Mouse (Mus musculus) liver, embryonic 11.5 days (tissue): ENCODE data around the gene Mfsd13b. TPM values are rescaled to one million over a fixed set of nuclear protein-coding genes. Genes with fewer than 3 reads are reported as not detected.
A peak's percentile ranks its signal among the peaks of the same experiment; 100 is the strongest.
"Not testable (repeated sequence)": the region's sequence is repeated elsewhere in the genome, so short reads cannot be mapped to it uniquely, and the experiment has no call there.

Experiments
- ATAC-seq: fragments of 200-750 bp; cut with Nextera tagmentation; replicated peaks from 2 replicates; pipeline ENCODE4 v1.8.0; 2017; ENCODE audit warnings: moderate number of reproducible peaks, mild to moderate bottlenecking, moderate TSS enrichment, moderate library complexity; ENCODE audit not compliant: low FRiP score
- DNase-seq: peaks from one replicate; pipeline ENCODE4 v3.0.0-alpha.2; 2017; ENCODE audit warnings: low spot score
- H3K27ac ChIP-seq: fragments of 300-500 bp; sonication (generic); 2 replicates; pipeline ENCODE4 v1.5.1; 2014; ENCODE audit warnings: mild to moderate bottlenecking, low read depth, low read length, control low read depth
- H3K27me3 ChIP-seq: fragments of 300-500 bp; sonication (generic); replicated peaks from 2 replicates; pipeline ENCODE4 v1.6.1; 2014; ENCODE audit warnings: low read length, mixed read lengths; ENCODE audit not compliant: control insufficient read depth, insufficient read depth
- H3K36me3 ChIP-seq: fragments of 300-500 bp; sonication (generic); 2 replicates; pipeline ENCODE4 v1.6.1; 2014; ENCODE audit warnings: mild to moderate bottlenecking, low read length, moderate library complexity, mixed read lengths; ENCODE audit not compliant: control insufficient read depth, insufficient read depth
- H3K4me1 ChIP-seq: fragments of 300-500 bp; sonication (generic); replicated peaks from 2 replicates; pipeline ENCODE4 v1.6.1; 2014; ENCODE audit warnings: low read length, mixed read lengths; ENCODE audit not compliant: control insufficient read depth, insufficient read depth
- H3K4me2 ChIP-seq: fragments of 300-500 bp; sonication (generic); 2 replicates; pipeline ENCODE4 v1.6.1; 2014; ENCODE audit warnings: mild to moderate bottlenecking, control low read depth, moderate library complexity
- H3K4me3 ChIP-seq: fragments of 300-500 bp; sonication (generic); 2 replicates; pipeline ENCODE4 v1.5.1; 2014; ENCODE audit warnings: low read depth, low read length, control low read depth
- H3K9ac ChIP-seq: fragments of 300-500 bp; sonication (generic); 2 replicates; pipeline ENCODE4 v1.6.1; 2014; ENCODE audit warnings: low read depth, low read length, control low read depth
- H3K9me3 ChIP-seq: fragments of 300-500 bp; sonication (generic); 2 replicates; pipeline ENCODE4 v1.6.1; 2016; ENCODE audit warnings: low read length, inconsistent platforms, mixed read lengths; ENCODE audit not compliant: control insufficient read depth
- WGBS: fragments of 180-500 bp; shearing (Covaris S2); extraction: QIAGEN DNeasy Blood & Tissue Kit; methylation state at CpG from one replicate; pipeline ENCODE4 v1.1.7; 2014; 5-methylcytosine and 5-hydroxymethylcytosine counted together
- polyA plus RNA-seq: library from polyadenylated mRNA; unstranded; fragments of >200 nt; fragmentation: Nextera tagmentation; extraction: Ambion mirVana; gene quantifications from 2 replicates; pipeline ENCODE4 v1.2.1, GENCODE M21; 2014

Gene Mfsd13b
- polyA plus RNA-seq, 1 experiment from 2014 or later, result 0.38 TPM

DNA sequence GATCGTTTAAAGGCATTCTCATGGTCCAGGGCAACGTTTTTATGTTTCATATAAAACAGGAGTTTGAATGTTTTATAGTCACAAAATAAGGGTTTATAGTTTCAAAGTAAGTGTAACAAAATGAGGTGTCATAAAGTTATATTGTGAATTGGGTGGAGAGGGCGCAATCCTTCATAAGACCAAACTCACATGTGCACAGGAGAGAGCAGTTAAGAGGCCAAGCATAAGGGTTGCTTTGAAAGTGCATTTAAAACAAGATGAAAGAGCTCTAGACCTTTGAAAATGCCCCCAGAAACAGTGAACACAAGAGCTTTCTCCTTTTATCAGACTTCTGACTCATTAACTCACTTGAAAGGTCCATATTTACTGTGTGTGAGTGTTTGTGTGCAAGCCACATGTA, 44.0 kb downstream of the Mfsd13b start:
- Histone ChIP-seq H3K4me2 (no peak overlapping the region), H3K9me3 (no peaks in the 10 kb centered on the region), H3K9ac (no peak overlapping the region), H3K27ac (no peak overlapping the region), H3K4me1 (peaks cover 3% of the 10 kb centered on the region; the same call in 1 of the 2 replicates), H3K27me3 (peaks cover 3% of the 10 kb centered on the region; the same call in 1 of the 2 replicates), H3K4me3 (no peak overlapping the region), H3K36me3 (no peaks in the 10 kb centered on the region)
- WGBS, result 56% methylated on average over 3 of the region's 3 CpGs
- ATAC-seq (no peak), DNase-seq (no peak)

GRCm38 (mm10) chr7:121029947-121030346, 47.6 kb downstream of the Mfsd13b start:
- H3K9me3 ChIP-seq, H3K4me3 ChIP-seq, H3K27me3 ChIP-seq, H3K9ac ChIP-seq, H3K4me2 ChIP-seq, ATAC-seq, DNase-seq, H3K4me1 ChIP-seq, H3K36me3 ChIP-seq, H3K27ac ChIP-seq: not testable (repeated sequence)

GRCm38 (mm10) chr7:121033856-121034652, 51.7 kb downstream of the Mfsd13b start, which contains the start of gene Mettl9:
Mettl9 (plus strand) TSS chr7:121034445.
- peak within 1 kb of the TSS; percentile 91 for H3K27ac ChIP-seq
- ATAC-seq, result peak; percentile 98
- WGBS, result 4% methylated on average over 40 of the region's 43 CpGs
- H3K4me3 ChIP-seq, result peak within 1 kb of the TSS; percentile 97
- H3K9ac ChIP-seq, result peak within 1 kb of the TSS; percentile 98
- H3K9me3 ChIP-seq, result no peaks in the 10 kb centered on the region
- H3K36me3 ChIP-seq, result no peaks in the 10 kb centered on the region
- peaks cover 8% of the 10 kb centered on the region for H3K4me1 ChIP-seq
- no peaks in the 10 kb centered on the region; the same call in 1 of the 2 replicates for H3K27me3 ChIP-seq
- H3K4me2 ChIP-seq, result peak within 1 kb of the TSS; percentile 84
- peak; percentile 98 for DNase-seq

DNA sequence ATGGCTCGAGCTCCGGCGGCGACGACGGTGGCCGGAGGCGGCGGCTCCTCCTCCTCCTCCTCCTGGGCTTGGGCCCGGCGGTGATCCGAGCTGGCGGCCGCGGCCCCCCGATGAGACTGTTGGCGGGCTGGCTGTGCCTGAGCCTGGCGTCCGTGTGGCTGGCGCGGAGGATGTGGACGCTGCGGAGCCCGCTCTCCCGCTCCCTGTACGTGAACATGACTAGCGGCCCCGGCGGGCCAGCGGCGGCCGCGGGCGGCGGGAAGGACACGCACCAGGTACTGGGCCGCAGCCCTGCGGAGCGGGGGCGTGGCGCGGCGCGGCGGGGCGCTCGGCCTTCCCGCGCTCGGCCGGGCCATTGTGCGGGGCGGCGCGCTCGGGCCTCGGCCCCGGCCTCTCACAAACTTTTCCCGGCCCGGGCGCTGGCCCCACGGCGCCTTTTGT, 52.4 kb downstream of the Mfsd13b start:
- Histone ChIP-seq H3K4me2 (peak overlapping the region; percentile 75), H3K9ac (peak overlapping the region; percentile 98), H3K27ac (peak overlapping the region; percentile 91), H3K27me3 (no peaks in the 10 kb centered on the region; the same call in 1 of the 2 replicates), H3K4me3 (peak overlapping the region; percentile 97), H3K36me3 (no peaks in the 10 kb centered on the region), H3K9me3 (no peaks in the 10 kb centered on the region), H3K4me1 (peaks cover 8% of the 10 kb centered on the region)
- DNase-seq (no peak), ATAC-seq (peak; percentile 74)
- under 1% methylated on average over 38 of the region's 63 CpGs for WGBS

DNA sequence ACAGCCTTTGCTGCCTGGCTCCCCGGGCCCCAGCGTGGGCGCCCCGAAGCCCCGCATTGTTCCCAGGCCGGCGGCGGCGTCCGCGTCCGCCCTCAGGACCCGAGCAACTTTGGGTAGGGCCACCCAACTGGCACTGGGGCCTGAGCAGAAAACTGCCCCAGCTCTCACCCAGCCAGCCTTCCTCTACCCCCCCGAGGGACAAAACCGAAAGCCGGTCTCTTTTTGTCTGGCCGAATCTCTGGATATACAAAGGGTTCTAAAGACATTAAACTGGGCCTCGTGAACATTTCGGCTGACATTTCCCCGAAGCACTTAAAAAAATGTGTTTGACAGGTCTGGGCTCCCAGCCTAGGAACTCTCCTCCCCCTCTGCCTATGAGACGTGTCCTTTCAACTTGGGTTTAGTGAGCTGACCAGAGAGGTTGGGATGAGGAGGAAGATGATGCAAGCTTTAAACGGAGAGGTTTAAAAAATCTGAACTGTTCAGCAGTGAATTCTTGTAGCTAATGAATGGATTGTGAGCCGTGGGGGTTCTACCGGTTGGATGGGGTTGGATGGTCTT, 52.9 kb downstream of the Mfsd13b start:
- Histone ChIP-seq H3K9me3 (no peaks in the 10 kb centered on the region), H3K4me2 (peak overlapping the region; percentile 75), H3K4me3 (peak overlapping the region; percentile 97), H3K27me3 (no peaks in the 10 kb centered on the region; the same call in 1 of the 2 replicates), H3K27ac (peak overlapping the region; percentile 91), H3K9ac (peak overlapping the region; percentile 98), H3K4me1 (peaks cover 12% of the 10 kb centered on the region), H3K36me3 (no peaks in the 10 kb centered on the region)
- ATAC-seq, result peak; percentile 32
- peak; percentile 64 for DNase-seq
- WGBS, result under 1% methylated on average over 24 of the region's 24 CpGs

GRCm38 (mm10) chr7:121040595-121040994, 58.3 kb downstream of the Mfsd13b start:
- no peak for ATAC-seq
- Histone ChIP-seq H3K27me3 (no peaks in the 10 kb centered on the region), H3K36me3 (no peaks in the 10 kb centered on the region), H3K4me3 (no peak overlapping the region), H3K4me1 (peaks cover 16% of the 10 kb centered on the region), H3K9me3 (no peaks in the 10 kb centered on the region), H3K27ac (no peak overlapping the region), H3K4me2 (no peak overlapping the region), H3K9ac (no peak overlapping the region)
- WGBS, result 75% methylated on average over 4 of the region's 4 CpGs
- no peak for DNase-seq

DNA sequence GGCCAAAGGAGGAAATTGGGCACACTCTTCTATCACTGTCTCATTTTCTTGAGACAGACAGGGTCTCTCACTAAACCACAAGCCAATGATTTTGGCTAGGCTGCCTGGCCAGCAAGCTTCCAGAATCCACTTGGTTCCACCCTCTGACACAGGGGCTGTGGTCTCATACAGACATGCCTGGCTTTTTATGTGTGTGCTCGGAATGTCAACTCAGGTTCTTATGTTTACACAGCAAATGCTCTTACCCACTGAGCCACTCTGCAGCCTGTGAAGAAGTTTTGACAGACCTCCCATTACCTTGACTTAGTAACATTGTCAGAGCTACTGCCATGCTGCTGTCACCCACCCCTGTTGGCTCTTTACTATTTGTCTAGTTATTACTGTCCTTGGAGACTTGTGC, 59.7 kb downstream of the Mfsd13b start:
- no peaks in the 10 kb centered on the region for H3K9me3 ChIP-seq
- ATAC-seq (no peak), DNase-seq (no peak)
- H3K4me2 ChIP-seq, result no peak overlapping the region
- no peaks in the 10 kb centered on the region for H3K27me3 ChIP-seq
- peaks cover 8% of the 10 kb centered on the region for H3K4me1 ChIP-seq
- H3K4me3 ChIP-seq, result no peak overlapping the region
- no peaks in the 10 kb centered on the region for H3K36me3 ChIP-seq
- H3K27ac ChIP-seq, result no peak overlapping the region
- no peak overlapping the region for H3K9ac ChIP-seq
- 77% methylated on average over 1 of the region's 1 CpGs for WGBS

- Histone ChIP-seq H3K27me3 (no peaks in the 10 kb centered on the region), H3K4me1 (peaks cover 8% of the 10 kb centered on the region), H3K9me3 (no peaks in the 10 kb centered on the region), H3K9ac (no peak overlapping the region), H3K27ac (no peak overlapping the region), H3K4me3 (no peak overlapping the region), H3K36me3 (no peaks in the 10 kb centered on the region), H3K4me2 (no peak overlapping the region)
- DNase-seq (no peak), ATAC-seq (no peak)
- WGBS, result 88% methylated on average over 3 of the region's 3 CpGs
These were observed 60.7 kb downstream of the Mfsd13b start for GRCm38 (mm10) chr7:121043004-121043403.
